Mouse (Mus musculus): ENCODE measurements at regions not wholly inside any gene's neighbourhood (a gene's known extent, or its start where the extent isn't known, plus 50 kb on each side); places are given as distances from the start of the nearest gene placed in this dataset.

DNA sequence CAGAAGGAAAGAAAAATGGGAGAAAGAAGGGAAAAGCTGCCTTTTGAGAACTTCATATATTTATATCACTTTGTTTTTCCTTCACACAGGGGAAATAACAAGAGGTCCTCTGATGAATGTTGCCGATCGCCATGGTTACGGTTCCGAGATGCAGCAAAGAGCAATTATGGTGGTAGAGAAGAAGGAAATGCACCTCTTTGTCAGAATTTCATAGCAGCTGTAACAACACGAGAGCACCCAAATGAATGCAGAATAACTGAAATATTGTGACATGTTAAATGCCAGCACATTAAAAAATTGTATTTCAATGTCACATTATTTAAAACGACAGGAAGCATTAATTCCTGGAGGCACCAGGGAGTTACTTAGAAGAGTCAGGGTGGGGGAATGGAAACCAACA lies 279.4 kb downstream of the Mctp2 start:
- TF ChIP-seq CTCF (IDR thresholded peaks at IDR 0.05): no peak
- intact Hi-C loops (cut with DNase I): no loop called here
- Histone ChIP-seq H3K4me3 (no peak overlapping the region), H3K27ac (no peak overlapping the region)
- no peak for DNase-seq

DNA sequence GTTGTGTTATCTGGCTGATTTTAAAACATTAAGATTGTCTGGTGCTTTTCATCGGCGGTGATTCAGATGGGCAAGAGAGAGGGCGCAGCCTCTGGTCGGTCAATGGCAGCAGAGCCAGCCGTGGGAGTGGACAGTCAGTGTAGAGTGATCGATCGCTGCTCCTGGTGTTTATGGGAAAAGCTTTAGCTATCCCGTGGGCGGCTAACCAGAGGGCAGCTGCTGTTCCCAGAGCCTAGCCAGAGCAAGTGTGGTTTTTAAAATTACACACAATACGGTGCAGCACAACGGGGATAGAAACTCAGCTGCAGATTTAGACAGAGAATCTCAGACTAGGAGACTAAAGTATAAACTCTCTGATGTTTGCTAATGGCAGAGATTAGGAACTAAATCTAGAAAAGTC lies 297.3 kb downstream of the Mctp2 start:
- Histone ChIP-seq H3K27ac (no peak overlapping the region), H3K4me3 (no peak overlapping the region)
- intact Hi-C loops (cut with DNase I): no loop called here
- no peak for DNase-seq
- TF ChIP-seq CTCF (IDR thresholded peaks at IDR 0.05): no peak

DNA sequence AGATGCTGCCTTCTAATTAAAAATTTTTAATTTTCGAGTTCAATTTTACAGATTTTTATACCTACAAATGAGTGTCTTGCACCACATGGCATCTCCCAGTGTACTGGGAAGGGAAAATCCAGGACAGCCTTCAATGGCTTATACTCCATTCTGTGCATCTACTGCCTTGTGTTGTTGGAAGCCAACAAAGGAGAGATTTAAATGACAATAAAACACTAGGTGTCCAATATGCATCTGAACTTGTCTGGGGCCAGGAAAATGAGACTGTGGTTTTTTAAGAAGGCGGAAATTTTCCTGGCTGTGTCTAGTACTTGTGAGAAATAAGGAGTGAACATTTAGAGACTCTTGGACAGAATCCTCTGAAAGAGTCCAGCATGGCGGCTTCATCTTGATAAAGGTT lies 302.1 kb downstream of the Mctp2 start:
- intact Hi-C loops (cut with DNase I): no loop called here
- TF ChIP-seq CTCF (IDR thresholded peaks at IDR 0.05): no peak
- no peak overlapping the region for H3K27ac ChIP-seq

DNA sequence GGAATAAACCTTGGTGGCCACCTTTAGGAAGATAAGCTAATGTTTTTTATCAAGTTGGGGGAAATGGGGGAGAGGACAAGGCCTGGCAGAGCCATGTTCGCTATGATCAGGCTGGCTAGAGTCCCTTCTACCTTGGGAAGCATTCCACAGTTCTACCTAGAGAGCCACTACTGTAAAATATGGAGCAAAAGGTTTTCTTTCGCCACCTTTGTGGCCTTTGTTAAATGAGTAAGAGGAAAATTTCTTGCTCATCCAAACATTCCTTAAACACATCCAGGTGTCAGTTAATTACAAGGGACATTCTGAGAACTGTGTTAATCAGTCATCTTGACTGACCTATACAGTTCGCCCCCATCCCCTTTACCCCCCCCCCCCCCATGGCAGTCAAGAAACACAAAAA lies 313.9 kb downstream of the Mctp2 start:
- no peak for DNase-seq
- Histone ChIP-seq H3K4me3 (no peak overlapping the region), H3K27ac (no peak overlapping the region)
- no peak for TF ChIP-seq CTCF (IDR thresholded peaks at IDR 0.05)
- intact Hi-C loops (cut with DNase I): no loop called here

More for the DNA sequence above, 302.1 kb downstream of the Mctp2 start:
- no peak overlapping the region for H3K4me3 ChIP-seq
- DNase-seq: no peak

DNA sequence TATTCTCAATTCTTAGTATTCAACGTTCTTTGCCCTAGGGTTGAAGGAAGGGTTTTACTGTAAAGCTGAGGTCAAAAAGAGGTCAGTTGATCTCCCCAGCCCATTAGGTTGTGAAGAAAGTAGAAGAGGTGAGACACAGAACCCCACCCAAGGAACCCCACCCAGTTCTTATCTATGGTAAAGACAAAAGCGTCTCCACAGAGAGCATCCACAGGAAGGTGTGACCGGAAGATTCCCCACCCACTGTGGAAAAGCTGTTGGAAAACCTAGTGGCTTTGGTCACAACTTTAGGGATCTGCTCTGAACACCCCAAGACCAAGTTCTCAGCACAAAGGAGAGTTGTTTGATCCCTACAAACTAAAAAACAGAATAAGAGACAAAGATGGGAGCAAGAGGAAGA lies 314.6 kb downstream of the Mctp2 start:
- TF ChIP-seq CTCF (IDR thresholded peaks at IDR 0.05): no peak
- intact Hi-C loops (cut with DNase I): no loop called here
- no peak for DNase-seq

GRCm38 (mm10) chr7:71991206-71991605 lies 315.2 kb downstream of the Mctp2 start:
- no peak overlapping the region for H3K27ac ChIP-seq
- intact Hi-C loops (cut with DNase I): no loop called here
- TF ChIP-seq CTCF (IDR thresholded peaks at IDR 0.05): no peak
- no peak overlapping the region for H3K4me3 ChIP-seq
- DNase-seq: no peak

More for the DNA sequence above, 314.6 kb downstream of the Mctp2 start:
- H3K27ac ChIP-seq: no peak overlapping the region
- H3K4me3 ChIP-seq: no peak overlapping the region

GRCm38 (mm10) chr7:71966015-71966414 lies 340.4 kb downstream of the Mctp2 start:
- H3K27ac ChIP-seq: no peak overlapping the region
- DNase-seq: no peak
- intact Hi-C loops (cut with DNase I): no loop called here
- TF ChIP-seq CTCF (IDR thresholded peaks at IDR 0.05): no peak
- H3K4me3 ChIP-seq: no peak overlapping the region

DNA sequence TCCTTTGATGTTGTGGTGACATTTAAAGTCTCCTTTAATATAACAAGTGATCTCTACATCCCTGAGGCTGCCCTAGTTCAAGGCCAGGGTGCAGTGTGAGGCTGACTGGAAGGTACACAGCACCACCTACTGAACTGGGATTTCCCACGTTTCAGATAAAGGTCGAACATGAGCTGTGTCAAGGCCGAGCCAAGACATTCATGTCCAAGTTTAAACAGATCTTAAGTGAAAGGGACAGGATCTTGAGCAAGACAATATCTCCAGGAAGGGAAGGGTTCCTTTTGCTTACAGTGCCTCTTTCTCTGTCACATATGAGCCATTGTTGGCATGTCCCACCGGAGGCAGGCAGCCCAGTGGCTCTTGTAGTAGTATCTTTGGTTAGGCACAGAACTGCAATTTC lies 343.0 kb downstream of the Mctp2 start:
- intact Hi-C loops (cut with DNase I): no loop called here
- H3K27ac ChIP-seq: no peak overlapping the region; the same call in 1 of the 2 replicates
- H3K4me3 ChIP-seq: no peak overlapping the region
- TF ChIP-seq CTCF (IDR thresholded peaks at IDR 0.05): peak; percentile 52
- no peak for DNase-seq

GRCm38 (mm10) chr7:71962851-71963250 lies 343.6 kb downstream of the Mctp2 start:
- H3K27ac ChIP-seq: 0 out of 2 replicates have a peak overlapping the region, but pooled peaks have one; percentile 5
- no peak for DNase-seq
- intact Hi-C loops (cut with DNase I): no loop called here
- no peak overlapping the region for H3K4me3 ChIP-seq
- no peak for TF ChIP-seq CTCF (IDR thresholded peaks at IDR 0.05)

- H3K27ac ChIP-seq: peak overlapping the region; percentile 48; the same call in 1 of the 2 replicates
- intact Hi-C loops (cut with DNase I): no loop called here
- TF ChIP-seq CTCF (IDR thresholded peaks at IDR 0.05): no peak
- peak; percentile 30 for DNase-seq
- H3K4me3 ChIP-seq: 0 out of 2 replicates have a peak overlapping the region, but pooled peaks have one; percentile 5
Observed at GRCm38 (mm10) chr7:71960453-71961230, 345.8 kb downstream of the Mctp2 start.

DNA sequence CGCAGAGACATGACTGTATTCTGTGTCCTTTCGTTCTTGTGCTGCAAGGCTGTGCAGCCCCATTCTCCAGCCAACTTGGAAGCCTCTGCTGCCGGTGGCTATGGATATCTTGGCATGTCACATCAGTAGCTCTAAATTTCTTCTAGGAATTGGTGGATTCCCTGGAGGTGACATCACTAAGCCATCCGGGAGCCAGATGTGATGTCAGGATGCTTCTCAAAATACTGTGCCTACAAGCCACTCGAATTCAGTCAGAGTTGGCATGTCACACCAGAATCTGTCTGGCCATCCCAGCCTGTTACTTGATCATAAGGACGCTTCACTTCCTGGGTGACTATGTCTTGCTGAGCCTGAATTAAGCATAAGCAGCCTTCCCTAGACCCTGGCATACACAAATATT lies 359.9 kb downstream of the Mctp2 start:
- TF ChIP-seq CTCF (IDR thresholded peaks at IDR 0.05): no peak
- Histone ChIP-seq H3K4me3 (no peak overlapping the region), H3K27ac (no peak overlapping the region)
- peak; percentile 40 for DNase-seq
- intact Hi-C loops (cut with DNase I): no loop called here

- TF ChIP-seq CTCF (IDR thresholded peaks at IDR 0.05): no peak
- DNase-seq: no peak
- Histone ChIP-seq H3K4me3 (no peak overlapping the region), H3K27ac (no peak overlapping the region)
- intact Hi-C loops (cut with DNase I): no loop called here
Observed at GRCm38 (mm10) chr7:71943078-71944042, 363.0 kb downstream of the Mctp2 start.

GRCm38 (mm10) chr7:71937731-71938130 lies 368.7 kb downstream of the Mctp2 start:
- no peak for TF ChIP-seq CTCF (IDR thresholded peaks at IDR 0.05)
- DNase-seq: no peak
- no peak overlapping the region for H3K27ac ChIP-seq
- intact Hi-C loops (cut with DNase I): no loop called here
- no peak overlapping the region for H3K4me3 ChIP-seq
